Mouse (Mus musculus): ENCODE measurements at regions not wholly inside any gene's neighbourhood (a gene's known extent, or its start where the extent isn't known, plus 50 kb on each side); places are given as distances from the start of the nearest gene placed in this dataset.
"Not testable (repeated sequence)": the region's sequence is repeated elsewhere in the genome, so short reads cannot be mapped to it uniquely, and the experiment has no call there.

DNA sequence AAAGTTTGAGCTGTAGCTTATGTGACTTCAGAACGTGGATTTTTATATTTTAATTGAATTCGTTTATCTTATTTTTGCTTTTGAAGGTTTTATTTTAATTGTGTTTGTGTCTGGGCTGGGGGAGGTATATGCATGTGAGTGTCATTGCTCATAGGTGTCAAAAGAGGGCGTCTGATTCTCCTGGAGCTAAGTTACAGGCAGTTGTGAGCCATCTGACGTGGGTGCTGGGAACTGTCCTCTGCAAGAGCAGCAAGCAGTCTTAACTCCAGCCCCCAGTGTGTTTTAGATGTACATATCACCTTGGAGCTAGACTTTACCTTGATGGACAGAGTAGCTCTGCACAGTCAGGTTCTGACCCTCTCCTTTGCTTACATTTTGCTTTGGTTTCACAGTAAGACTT lies 79.0 kb upstream of the Tcf12 start:
- no peak overlapping the region for H3K4me2 ChIP-seq (replicated peaks)
- H3K4me1 ChIP-seq (replicated peaks; ENCODE audit: control insufficient read depth, insufficient read depth, low read length) = 0 out of 2 replicates have a peak, but pooled peaks cover 4% of the 10 kb centered on the region
- no peak for DNase-seq (ENCODE audit: low spot score)
- ATAC-seq (ENCODE audit: low FRiP score) = no peak
- H3K27me3 ChIP-seq (ENCODE audit: control insufficient read depth, insufficient read depth, low read length) = no peaks in the 10 kb centered on the region
- WGBS = 89% methylated on average over 4 of the region's 4 CpGs
- no peak overlapping the region for H3K9ac ChIP-seq
- H3K4me3 ChIP-seq (replicated peaks; ENCODE audit: low read length) = no peak overlapping the region
- no peaks in the 10 kb centered on the region for H3K36me3 ChIP-seq (replicated peaks; ENCODE audit: control insufficient read depth, insufficient read depth)
- H3K27ac ChIP-seq = no peak overlapping the region
- no peaks in the 10 kb centered on the region for H3K9me3 ChIP-seq (ENCODE audit: control insufficient read depth, low read length)

DNA sequence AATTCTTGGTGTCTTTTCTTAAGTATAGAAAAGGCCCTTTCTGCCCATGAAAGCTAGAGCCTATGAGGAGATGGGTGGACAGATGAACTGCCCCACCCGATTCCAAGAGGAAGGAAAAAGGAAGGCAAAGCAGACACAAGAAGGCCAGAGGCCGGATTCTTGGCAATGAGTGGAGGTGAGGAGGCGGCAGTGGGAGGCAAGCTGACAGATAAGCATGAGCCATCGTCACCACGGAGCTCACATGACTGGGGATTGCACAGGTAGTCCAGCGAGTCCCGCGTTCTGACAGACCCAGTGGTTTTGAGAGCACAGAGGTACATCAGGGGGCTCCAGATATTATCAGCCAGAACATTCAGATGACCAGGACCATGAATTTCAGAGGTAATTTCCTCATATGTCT lies 79.4 kb upstream of the Tcf12 start:
- 0 out of 2 replicates have a peak, but pooled peaks cover 4% of the 10 kb centered on the region for H3K4me1 ChIP-seq (replicated peaks; ENCODE audit: control insufficient read depth, insufficient read depth, low read length)
- no peak overlapping the region for H3K27ac ChIP-seq
- no peak for DNase-seq (ENCODE audit: low spot score)
- no peak overlapping the region for H3K9ac ChIP-seq
- no peak overlapping the region for H3K4me3 ChIP-seq (replicated peaks; ENCODE audit: low read length)
- WGBS = 93% methylated on average over 8 of the region's 8 CpGs
- H3K4me2 ChIP-seq (replicated peaks) = no peak overlapping the region
- no peaks in the 10 kb centered on the region for H3K9me3 ChIP-seq (ENCODE audit: control insufficient read depth, low read length)
- no peak for ATAC-seq (ENCODE audit: low FRiP score)
- no peaks in the 10 kb centered on the region for H3K36me3 ChIP-seq (replicated peaks; ENCODE audit: control insufficient read depth, insufficient read depth)
- H3K27me3 ChIP-seq (ENCODE audit: control insufficient read depth, insufficient read depth, low read length) = no peaks in the 10 kb centered on the region

GRCm38 (mm10) chr9:72192051-72192952 lies 80.6 kb upstream of the Tcf12 start:
- Histone ChIP-seq H3K4me3 (replicated peaks; ENCODE audit: low read length) (no peak overlapping the region), H3K27me3 (ENCODE audit: control insufficient read depth, insufficient read depth, low read length) (no peaks in the 10 kb centered on the region), H3K27ac (peak overlapping the region; percentile 11; the same call in 1 of the 2 replicates), H3K36me3 (replicated peaks; ENCODE audit: control insufficient read depth, insufficient read depth) (no peaks in the 10 kb centered on the region), H3K9me3 (ENCODE audit: control insufficient read depth, low read length) (no peaks in the 10 kb centered on the region), H3K4me1 (replicated peaks; ENCODE audit: control insufficient read depth, insufficient read depth, low read length) (0 out of 2 replicates have a peak, but pooled peaks cover 4% of the 10 kb centered on the region), H3K9ac (no peak overlapping the region), H3K4me2 (replicated peaks) (no peak overlapping the region; the same call in 1 of the 2 replicates)
- WGBS = 32% methylated on average over 8 of the region's 8 CpGs
- peak; percentile 34; the same call in 1 of the 2 replicates for ATAC-seq (ENCODE audit: low FRiP score)
- DNase-seq (ENCODE audit: low spot score) = peak; percentile 66

DNA sequence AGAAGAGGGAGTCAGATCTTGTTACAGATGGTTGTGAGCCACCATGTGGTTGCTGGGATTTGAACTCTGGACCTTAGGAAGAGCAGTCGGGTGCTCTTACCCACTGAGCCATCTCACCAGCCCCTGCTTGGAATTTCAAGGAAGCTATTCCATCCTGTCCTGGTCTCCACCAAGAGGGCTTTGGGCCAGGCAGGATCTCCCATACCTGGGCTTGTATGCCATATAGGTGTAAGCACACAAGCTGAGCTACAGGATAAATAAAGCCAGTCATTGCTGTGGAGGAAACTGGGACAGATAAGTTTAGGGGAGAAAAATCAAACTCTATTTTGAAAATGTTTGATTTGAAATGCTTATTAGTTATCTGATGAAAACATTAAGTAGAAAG lies 81.3 kb upstream of the Tcf12 start:
- not testable (repeated sequence) for H3K27me3 ChIP-seq (ENCODE audit: control insufficient read depth, insufficient read depth, low read length); H3K27ac ChIP-seq; H3K4me2 ChIP-seq (replicated peaks); H3K9me3 ChIP-seq (ENCODE audit: control insufficient read depth, low read length); H3K36me3 ChIP-seq (replicated peaks; ENCODE audit: control insufficient read depth, insufficient read depth); H3K4me1 ChIP-seq (replicated peaks; ENCODE audit: control insufficient read depth, insufficient read depth, low read length); H3K4me3 ChIP-seq (replicated peaks; ENCODE audit: low read length); H3K9ac ChIP-seq; DNase-seq (ENCODE audit: low spot score); ATAC-seq (ENCODE audit: low FRiP score)
- WGBS = 84% methylated on average over 1 of the region's 1 CpGs

- Histone ChIP-seq H3K27ac (no peak overlapping the region), H3K9me3 (ENCODE audit: control insufficient read depth, low read length) (no peaks in the 10 kb centered on the region), H3K27me3 (ENCODE audit: control insufficient read depth, insufficient read depth, low read length) (no peaks in the 10 kb centered on the region), H3K4me1 (replicated peaks; ENCODE audit: control insufficient read depth, insufficient read depth, low read length) (0 out of 2 replicates have a peak, but pooled peaks cover 4% of the 10 kb centered on the region), H3K9ac (no peak overlapping the region), H3K4me3 (replicated peaks; ENCODE audit: low read length) (no peak overlapping the region), H3K36me3 (replicated peaks; ENCODE audit: control insufficient read depth, insufficient read depth) (no peaks in the 10 kb centered on the region), H3K4me2 (replicated peaks) (no peak overlapping the region)
- 68% methylated on average over 3 of the region's 3 CpGs for WGBS
- DNase-seq (ENCODE audit: low spot score) = no peak
- ATAC-seq (ENCODE audit: low FRiP score) = no peak
Measured at GRCm38 (mm10) chr9:72195348-72195747, 79.3 kb upstream of the Zfp280d start.

DNA sequence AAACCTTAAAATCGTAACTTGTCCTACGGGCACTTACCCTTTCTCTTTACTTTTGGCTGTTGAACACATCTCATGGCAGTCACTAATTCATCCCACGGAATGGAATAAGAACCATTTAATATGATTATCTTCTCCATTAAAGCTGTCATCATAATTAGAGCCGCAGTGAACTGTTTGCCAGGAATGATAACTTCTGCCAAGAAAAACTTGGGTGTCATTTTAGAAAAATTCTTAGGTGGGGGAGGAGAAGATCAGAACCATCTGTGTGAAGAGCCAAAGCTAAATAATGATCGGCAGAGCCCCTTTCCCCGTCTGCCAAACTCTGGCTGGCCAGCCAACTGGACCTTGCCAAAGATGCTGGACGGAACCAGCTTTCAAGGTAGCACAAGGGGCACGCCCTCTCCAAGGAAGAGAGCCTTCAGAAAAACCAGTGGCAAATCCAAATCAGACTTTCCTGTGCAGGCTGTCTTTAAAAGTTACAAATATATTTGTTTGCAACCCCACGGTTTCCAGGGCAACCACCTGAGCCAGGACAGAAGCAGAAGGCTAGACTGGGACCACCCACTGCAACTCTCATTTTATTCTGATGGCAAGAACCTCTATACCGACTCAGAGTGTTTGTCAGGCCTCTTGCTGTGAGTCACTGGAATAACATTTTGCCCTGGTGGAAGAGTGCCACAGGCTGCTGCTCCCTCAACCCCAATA lies 77.9 kb upstream of the Zfp280d start:
- Histone ChIP-seq H3K27me3 (ENCODE audit: control insufficient read depth, insufficient read depth, low read length) (no peaks in the 10 kb centered on the region), H3K9me3 (ENCODE audit: control insufficient read depth, low read length) (no peaks in the 10 kb centered on the region), H3K27ac (no peak overlapping the region), H3K4me1 (replicated peaks; ENCODE audit: control insufficient read depth, insufficient read depth, low read length) (0 out of 2 replicates have a peak, but pooled peaks cover 4% of the 10 kb centered on the region), H3K4me3 (replicated peaks; ENCODE audit: low read length) (no peak overlapping the region), H3K9ac (no peak overlapping the region), H3K4me2 (replicated peaks) (no peak overlapping the region), H3K36me3 (replicated peaks; ENCODE audit: control insufficient read depth, insufficient read depth) (no peaks in the 10 kb centered on the region)
- WGBS = 78% methylated on average over 10 of the region's 10 CpGs
- ATAC-seq (ENCODE audit: low FRiP score) (no peak), DNase-seq (ENCODE audit: low spot score) (no peak)

GRCm38 (mm10) chr9:72197331-72197732 lies 77.3 kb upstream of the Zfp280d start:
- no peak for ATAC-seq (ENCODE audit: low FRiP score)
- H3K4me2 ChIP-seq (replicated peaks) = no peak overlapping the region
- no peaks in the 10 kb centered on the region for H3K27me3 ChIP-seq (ENCODE audit: control insufficient read depth, insufficient read depth, low read length)
- H3K9me3 ChIP-seq (ENCODE audit: control insufficient read depth, low read length) = no peaks in the 10 kb centered on the region
- H3K27ac ChIP-seq = no peak overlapping the region
- H3K4me1 ChIP-seq (replicated peaks; ENCODE audit: control insufficient read depth, insufficient read depth, low read length) = 0 out of 2 replicates have a peak, but pooled peaks cover 2% of the 10 kb centered on the region
- no peak overlapping the region for H3K9ac ChIP-seq
- no peak overlapping the region for H3K4me3 ChIP-seq (replicated peaks; ENCODE audit: low read length)
- DNase-seq (ENCODE audit: low spot score) = no peak
- no peaks in the 10 kb centered on the region for H3K36me3 ChIP-seq (replicated peaks; ENCODE audit: control insufficient read depth, insufficient read depth)
- 73% methylated on average over 11 of the region's 11 CpGs for WGBS

DNA sequence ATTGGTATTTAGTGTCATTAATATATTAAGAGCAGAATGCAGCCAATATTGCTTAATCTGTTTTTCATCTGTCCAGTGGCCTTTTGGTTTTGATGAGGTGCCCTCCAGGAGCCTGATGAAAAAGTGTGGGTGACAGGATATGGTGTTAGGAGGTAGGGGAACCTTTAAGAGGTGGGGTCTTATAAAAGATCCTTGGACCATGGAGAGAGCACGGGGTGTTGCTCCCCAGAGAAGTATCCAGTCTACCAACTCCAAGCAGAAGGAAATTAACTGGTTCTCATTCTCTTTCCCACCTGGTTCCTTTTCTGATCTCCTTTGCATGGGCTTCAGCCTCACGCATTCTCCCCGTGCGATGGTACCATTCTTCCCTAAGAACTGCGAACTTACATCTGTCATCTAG lies 75.7 kb upstream of the Zfp280d start:
- Histone ChIP-seq H3K36me3 (replicated peaks; ENCODE audit: control insufficient read depth, insufficient read depth) (no peaks in the 10 kb centered on the region), H3K27me3 (ENCODE audit: control insufficient read depth, insufficient read depth, low read length) (no peaks in the 10 kb centered on the region), H3K9me3 (ENCODE audit: control insufficient read depth, low read length) (no peaks in the 10 kb centered on the region), H3K4me1 (replicated peaks; ENCODE audit: control insufficient read depth, insufficient read depth, low read length) (no peaks in the 10 kb centered on the region), H3K27ac (no peak overlapping the region), H3K4me2 (replicated peaks) (no peak overlapping the region), H3K9ac (no peak overlapping the region), H3K4me3 (replicated peaks; ENCODE audit: low read length) (no peak overlapping the region)
- 96% methylated on average over 5 of the region's 5 CpGs for WGBS
- ATAC-seq (ENCODE audit: low FRiP score) (no peak), DNase-seq (ENCODE audit: low spot score) (no peak)

DNA sequence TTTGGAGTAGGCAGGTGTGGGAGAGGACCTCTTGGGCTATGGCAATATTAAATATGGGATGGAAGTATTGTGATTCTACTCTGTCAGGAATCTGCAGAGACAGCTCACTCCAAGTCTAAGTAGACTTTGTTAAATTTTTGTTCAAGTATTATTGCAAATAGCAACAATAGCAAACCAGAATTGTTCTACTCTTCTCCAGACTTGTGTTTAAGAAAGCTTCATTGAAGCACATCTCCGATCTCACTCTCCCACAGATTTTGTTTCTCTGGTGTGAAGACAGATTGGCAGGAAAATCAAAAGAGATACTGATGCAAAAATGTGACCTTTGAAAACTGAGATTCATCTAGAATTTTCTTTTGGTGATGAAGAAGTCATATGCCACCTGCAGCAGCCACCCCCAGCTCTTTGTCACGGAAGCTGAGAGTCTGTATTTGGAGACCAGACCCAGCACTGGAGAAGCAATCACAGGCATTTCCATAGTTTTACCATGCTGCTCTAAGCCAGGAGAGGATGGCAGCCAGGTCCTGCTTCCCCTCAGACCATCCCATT lies 70.2 kb upstream of the Zfp280d start:
- H3K4me3 ChIP-seq (replicated peaks; ENCODE audit: low read length) = no peak overlapping the region
- WGBS = 91% methylated on average over 2 of the region's 2 CpGs
- H3K4me1 ChIP-seq (replicated peaks; ENCODE audit: control insufficient read depth, insufficient read depth, low read length) = no peaks in the 10 kb centered on the region
- H3K9me3 ChIP-seq (ENCODE audit: control insufficient read depth, low read length) = no peaks in the 10 kb centered on the region
- no peak overlapping the region for H3K9ac ChIP-seq
- no peak for ATAC-seq (ENCODE audit: low FRiP score)
- no peak overlapping the region for H3K4me2 ChIP-seq (replicated peaks)
- H3K27me3 ChIP-seq (ENCODE audit: control insufficient read depth, insufficient read depth, low read length) = no peaks in the 10 kb centered on the region
- DNase-seq (ENCODE audit: low spot score) = no peak
- H3K27ac ChIP-seq = no peak overlapping the region
- no peaks in the 10 kb centered on the region for H3K36me3 ChIP-seq (replicated peaks; ENCODE audit: control insufficient read depth, insufficient read depth)

Measured in hindbrain, embryonic 14.5 days (tissue).